Mouse (Mus musculus) G1E (cell line): ENCODE measurements around the gene Myh3. TPM values are rescaled to one million over a fixed set of nuclear protein-coding genes. Genes with fewer than 3 reads are reported as not detected.

Experiments used
- ATAC-seq: 2 replicates; pipeline ENCODE4 v1.8.0; 2016; ENCODE audit warnings: mild to moderate bottlenecking; ENCODE audit not compliant: insufficient number of reproducible peaks, poor library complexity, low FRiP score, severe bottlenecking; ENCODE audit errors: extremely low read depth
- DNase-seq: peaks from one replicate; pipeline ENCODE4 v3.0.0; 2012; ENCODE audit warnings: low spot score
- H3K27me3 ChIP-seq: 2 replicates; pipeline ENCODE4 v1.6.1; 2012; ENCODE audit warnings: mild to moderate bottlenecking, low read length, inconsistent platforms; ENCODE audit not compliant: insufficient read depth
- H3K36me3 ChIP-seq: replicated peaks from 2 replicates; pipeline ENCODE3; 2012; ENCODE audit warnings: mild to moderate bottlenecking, inconsistent platforms
- H3K4me1 ChIP-seq: 2 replicates; pipeline ENCODE4 v1.6.1; 2012; ENCODE audit warnings: low read depth, low read length, inconsistent platforms, mixed read lengths; ENCODE audit not compliant: insufficient read depth
- H3K4me3 ChIP-seq: 2 replicates; pipeline ENCODE4 v1.5.1; 2012; ENCODE audit warnings: low read depth, mild to moderate bottlenecking, inconsistent platforms, low read length, moderate library complexity, mixed read lengths
- H3K9me3 ChIP-seq: replicated peaks from 2 replicates; pipeline ENCODE4 v1.6.1; 2012; ENCODE audit warnings: inconsistent platforms
- CTCF ChIP-seq: IDR thresholded peaks from 2 replicates; pipeline ENCODE4 v1.5.1; 2012; ENCODE audit warnings: low read depth, low read length, inconsistent platforms, mixed read lengths
- GATA1 ChIP-seq: IDR thresholded peaks from 2 replicates; pipeline ENCODE4 v1.6.1; 2012; ENCODE audit warnings: borderline replicate concordance, low read length, inconsistent platforms, mixed read lengths
- GATA2 ChIP-seq: IDR thresholded peaks from 2 replicates; pipeline ENCODE4 v1.6.1; 2012; ENCODE audit warnings: low read depth, low read length, inconsistent platforms, borderline replicate concordance
- POLR2AphosphoS5 ChIP-seq: IDR thresholded peaks from 2 replicates; pipeline ENCODE4 v1.6.1; 2012; ENCODE audit warnings: low read depth, low read length, inconsistent platforms; ENCODE audit not compliant: insufficient replicate concordance
- TAL1 ChIP-seq: conservative IDR thresholded peaks from 2 replicates; pipeline ENCODE4 v1.6.1; 2012; ENCODE audit warnings: low read depth, low read length, inconsistent platforms, mixed read lengths
- polyA plus RNA-seq: library from polyadenylated mRNA; stranded (reverse); fragments of >175 nt; gene quantifications from 2 replicates; pipeline ENCODE4 v1.2.3, GENCODE M21; 2012
- total RNA-seq, 2 experiments: library from RNA; stranded (forward) in 1 of 2; stranded (reverse) in 1 of 2; fragments of 200-1000 nt in 1 of 2; fragments of >200 nt in 1 of 2; fragmentation: Nextera tagmentation in 1 of 2; gene quantifications; 2 replicates each; pipeline ENCODE4 v1.2.3; 2014 to 2017

Myh3 gene
- total and polyA plus RNA-seq, 3 experiments: not detected

GRCm38 (mm10) chr11:67051676-67052320 lies 26.3 kb upstream of the Myh3 start:
- no peaks in the 10 kb centered on the region for H3K27me3 ChIP-seq
- H3K36me3 ChIP-seq: peaks cover 59% of the 10 kb centered on the region
- H3K4me1 ChIP-seq: peaks cover 13% of the 10 kb centered on the region
- no peaks in the 10 kb centered on the region for H3K9me3 ChIP-seq
- no peak for ATAC-seq
- peak overlapping the region; percentile 92 for H3K4me3 ChIP-seq
- TF ChIP-seq CTCF: no peak
- TF ChIP-seq GATA1: no peak
- no peak for TF ChIP-seq TAL1
- no peak for TF ChIP-seq GATA2
- DNase-seq: peak; percentile 14

GRCm38 (mm10) chr11:67052321-67052952 lies 25.7 kb upstream of the Myh3 start, which contains the start of the genes Adprm and Sco1:
Gene Adprm (minus strand): TSS chr11:67052594.
Gene Sco1 (plus strand): TSS chr11:67052670.
- peak within 1 kb of the TSS; percentile 92 for H3K4me3 ChIP-seq
- H3K4me1 ChIP-seq: peaks cover 13% of the 10 kb centered on the region
- peak; percentile 89 for DNase-seq
- H3K36me3 ChIP-seq: peaks cover 62% of the 10 kb centered on the region
- TF ChIP-seq TAL1 (no peak), GATA1 (no peak)
- H3K27me3 ChIP-seq: no peaks in the 10 kb centered on the region
- no peaks in the 10 kb centered on the region for H3K9me3 ChIP-seq
- peak; percentile 97 for ATAC-seq

- ATAC-seq (no peak), DNase-seq (no peak)
- H3K4me3 ChIP-seq: no peak overlapping the region
- H3K27me3 ChIP-seq: no peaks in the 10 kb centered on the region
- peaks cover 13% of the 10 kb centered on the region for H3K4me1 ChIP-seq
- H3K9me3 ChIP-seq: no peaks in the 10 kb centered on the region
- TF ChIP-seq TAL1: no peak
- no peak for TF ChIP-seq CTCF
- no peak for TF ChIP-seq GATA2
- no peak for TF ChIP-seq GATA1
- no peak for TF ChIP-seq POLR2AphosphoS5
- peaks cover 70% of the 10 kb centered on the region for H3K36me3 ChIP-seq
These were observed 23.2 kb upstream of the Myh3 start for GRCm38 (mm10) chr11:67054754-67055365.

GRCm38 (mm10) chr11:67061311-67061710 lies 16.8 kb upstream of the Myh3 start:
- H3K9me3 ChIP-seq: no peaks in the 10 kb centered on the region
- H3K4me3 ChIP-seq: no peak overlapping the region
- H3K36me3 ChIP-seq: peaks cover 93% of the 10 kb centered on the region
- DNase-seq (no peak), ATAC-seq (no peak)
- H3K27me3 ChIP-seq: no peaks in the 10 kb centered on the region
- no peaks in the 10 kb centered on the region for H3K4me1 ChIP-seq
- TF ChIP-seq POLR2AphosphoS5 (no peak), GATA2 (no peak), TAL1 (no peak), GATA1 (no peak), CTCF (no peak)

DNA sequence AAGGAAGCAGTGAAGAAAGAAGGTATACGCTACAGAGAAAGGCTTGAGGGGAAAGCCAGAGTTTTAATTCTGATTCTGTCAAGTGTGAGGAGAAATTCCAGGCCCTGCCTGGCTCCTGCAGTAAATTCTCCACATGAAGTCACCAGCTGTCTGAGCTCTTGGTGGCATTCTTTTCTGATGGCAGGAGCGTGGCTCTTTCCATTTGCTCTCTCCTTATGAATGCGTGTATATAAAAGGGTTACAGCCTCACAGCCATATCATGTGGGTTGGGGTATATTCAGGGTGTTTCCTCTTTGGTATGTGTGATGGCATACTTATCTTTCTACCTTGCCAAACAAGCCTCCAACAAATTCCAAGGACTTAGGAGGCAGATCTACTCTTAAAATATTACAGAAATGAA lies 15.4 kb upstream of the Myh3 start:
- DNase-seq (no peak), ATAC-seq (no peak)
- Histone ChIP-seq H3K4me3 (no peak overlapping the region), H3K36me3 (peaks cover 90% of the 10 kb centered on the region), H3K27me3 (no peaks in the 10 kb centered on the region), H3K4me1 (no peaks in the 10 kb centered on the region), H3K9me3 (no peaks in the 10 kb centered on the region)
- no peak for TF ChIP-seq CTCF
- no peak for TF ChIP-seq TAL1

GRCm38 (mm10) chr11:67067741-67068140 lies 10.4 kb upstream of the Myh3 start:
- ATAC-seq: no peak
- Histone ChIP-seq H3K4me3 (no peak overlapping the region), H3K27me3 (peaks cover 10% of the 10 kb centered on the region), H3K36me3 (peaks cover 48% of the 10 kb centered on the region), H3K4me1 (no peaks in the 10 kb centered on the region), H3K9me3 (no peaks in the 10 kb centered on the region)
- DNase-seq: no peak
- TF ChIP-seq GATA1: no peak
- TF ChIP-seq TAL1: no peak
